Mouse (Mus musculus) heart, adult 2 months (tissue): Measurements from ENCODE around the gene Rap1gap. TPM values are rescaled to one million over a fixed set of nuclear protein-coding genes. Genes with fewer than 3 reads are reported as not detected.

Source experiments
- DNase-seq, 2 experiments: peaks; one replicate each; pipeline ENCODE4 v3.0.0; 2021
- H3K27ac ChIP-seq: fragments of 200-600 bp; 2 replicates; pipeline ENCODE4 v1.8.1; 2022
- H3K27me3 ChIP-seq: fragments of 200-500 bp; 2 replicates; pipeline ENCODE4 v1.6.1; 2012; ENCODE audit warnings: mild to moderate bottlenecking, low read length, inconsistent platforms, mixed read lengths; ENCODE audit not compliant: control insufficient read depth, insufficient read depth
- H3K36me3 ChIP-seq: fragments of 200-500 bp; 2 replicates; pipeline ENCODE4 v1.6.1; 2012; ENCODE audit warnings: low read length, inconsistent platforms; ENCODE audit not compliant: control insufficient read depth, insufficient read depth
- H3K4me1 ChIP-seq: fragments of 200-500 bp; 2 replicates; pipeline ENCODE4 v1.6.1; 2011; ENCODE audit warnings: low read length; ENCODE audit not compliant: control insufficient read depth, insufficient read depth
- H3K4me3 ChIP-seq: fragments of 200-600 bp; 2 replicates; pipeline ENCODE4 v1.8.1; 2022
- H3K79me2 ChIP-seq: fragments of 200-500 bp; replicated peaks from 2 replicates; pipeline ENCODE4 v1.6.1; 2012; ENCODE audit warnings: mild to moderate bottlenecking, inconsistent platforms, low read length, moderate library complexity, mixed read lengths; ENCODE audit not compliant: control insufficient read depth, insufficient read depth
- H3K9ac ChIP-seq: fragments of 200-500 bp; 2 replicates; pipeline ENCODE4 v1.6.1; 2012; ENCODE audit warnings: low read depth, mild to moderate bottlenecking, control low read depth, inconsistent platforms, low read length, mixed read lengths
- CTCF ChIP-seq: fragments of 200-600 bp; IDR thresholded peaks from 2 replicates; pipeline ENCODE4 v1.8.1; 2022; ENCODE audit warnings: antibody characterized with exemption, mild to moderate bottlenecking, moderate library complexity
- EP300 ChIP-seq: fragments of 200-500 bp; IDR thresholded peaks from 2 replicates; pipeline ENCODE4 v1.6.1; 2011; ENCODE audit warnings: low read depth, low read length, control low read depth; ENCODE audit not compliant: insufficient read depth
- POLR2A ChIP-seq: fragments of 200-500 bp; IDR thresholded peaks from 2 replicates; pipeline ENCODE4 v1.6.1; 2011; ENCODE audit warnings: mild to moderate bottlenecking, low read depth, low read length, control low read depth; ENCODE audit not compliant: insufficient read depth
- WGBS: fragments of 180-500 bp; shearing (Covaris S2); methylation state at CpG from one replicate; pipeline ENCODE4 v1.1.7; 2018; 5-methylcytosine and 5-hydroxymethylcytosine counted together
- intact Hi-C: fragments of 180-260 bp; cut with DNase I; formaldehyde crosslinking; loops from one replicate; pipeline ENCODE4 v1.15.1; 2025
- polyA plus RNA-seq: library from polyadenylated mRNA; depleted of rRNA; stranded (reverse); fragments of >200 nt; gene quantifications from 2 replicates; pipeline ENCODE4 v1.2.3, GENCODE M21; 2012
- total RNA-seq, 2 experiments: library from RNA; stranded (reverse); gene quantifications; 2 replicates each; pipeline ENCODE4 v1.2.3; 2021

Gene Rap1gap
- total and polyA plus RNA-seq, 3 experiments = 14.7 to 35.9 (median 15.6) TPM

- peak in 1 of 2 experiments; percentile 57 for DNase-seq
- intact Hi-C loops = no loop called here
- WGBS = 49% methylated on average over 13 of the region's 13 CpGs
Observed at GRCm38 (mm10) chr4:137744433-137744918, 80.0 kb downstream of the Rap1gap start.

DNA sequence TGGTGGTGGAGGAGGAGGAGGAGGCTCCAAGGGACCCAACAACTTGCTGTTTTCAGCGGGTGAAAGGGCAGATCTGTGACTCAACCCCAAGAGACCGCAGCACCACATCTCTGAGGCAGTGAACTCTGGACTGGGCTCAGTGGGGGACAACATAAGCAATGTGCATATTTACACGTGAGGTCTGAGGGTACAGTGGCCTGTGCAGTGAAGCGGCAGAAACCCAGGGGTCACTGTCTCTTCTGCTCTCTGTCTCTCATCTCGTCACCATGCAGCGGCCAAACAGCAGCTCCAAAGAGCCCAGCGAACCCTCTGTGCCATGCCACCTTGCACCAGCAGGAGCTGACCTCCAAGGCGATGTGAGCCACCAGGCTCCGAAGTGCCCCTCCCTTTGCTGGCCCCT lies 82.6 kb downstream of the Rap1gap start:
- 85% methylated on average over 9 of the region's 9 CpGs for WGBS
- Histone ChIP-seq H3K79me2 (no peaks in the 10 kb centered on the region), H3K27me3 (no peaks in the 10 kb centered on the region), H3K4me3 (no peak overlapping the region), H3K4me1 (peaks cover 2% of the 10 kb centered on the region; the same call in 1 of the 2 replicates), H3K36me3 (no peaks in the 10 kb centered on the region), H3K9ac (no peak overlapping the region), H3K27ac (no peak overlapping the region)
- no peak for DNase-seq
- intact Hi-C loops = no loop called here
- no peak for TF ChIP-seq EP300
- 0 out of 2 replicates have a peak, but pooled peaks have one; percentile 1 for TF ChIP-seq CTCF
- TF ChIP-seq POLR2A = no peak

More at GRCm38 (mm10) chr4:137744433-137744918, 80.0 kb downstream of the Rap1gap start:
- Histone ChIP-seq H3K36me3 (no peaks in the 10 kb centered on the region), H3K79me2 (no peaks in the 10 kb centered on the region), H3K9ac (no peak overlapping the region), H3K4me1 (no peaks in the 10 kb centered on the region), H3K4me3 (no peak overlapping the region), H3K27me3 (no peaks in the 10 kb centered on the region), H3K27ac (no peak overlapping the region)
- TF ChIP-seq POLR2A = no peak
- peak; percentile 70 for TF ChIP-seq CTCF
- no peak for TF ChIP-seq EP300

- H3K36me3 ChIP-seq = no peaks in the 10 kb centered on the region
- DNase-seq = no peak
- TF ChIP-seq CTCF = no peak
- TF ChIP-seq EP300 = no peak
- no peak for TF ChIP-seq POLR2A
- H3K4me1 ChIP-seq = peaks cover 2% of the 10 kb centered on the region; the same call in 1 of the 2 replicates
- no peak overlapping the region for H3K4me3 ChIP-seq
- 82% methylated on average over 5 of the region's 5 CpGs for WGBS
- no peaks in the 10 kb centered on the region for H3K27me3 ChIP-seq
- intact Hi-C loops = no loop called here
- no peak overlapping the region for H3K9ac ChIP-seq
- no peak overlapping the region for H3K27ac ChIP-seq
- no peaks in the 10 kb centered on the region for H3K79me2 ChIP-seq
Observed at GRCm38 (mm10) chr4:137747590-137747989, 83.1 kb downstream of the Rap1gap start.

- TF ChIP-seq EP300 (no peak), POLR2A (no peak), CTCF (no peak)
- no peaks in the 10 kb centered on the region for H3K79me2 ChIP-seq
- H3K27ac ChIP-seq = no peak overlapping the region
- H3K9ac ChIP-seq = no peak overlapping the region
- 62% methylated on average over 4 of the region's 4 CpGs for WGBS
- intact Hi-C loops = no loop called here
- no peaks in the 10 kb centered on the region for H3K36me3 ChIP-seq
- no peak overlapping the region for H3K4me3 ChIP-seq
- peaks cover 2% of the 10 kb centered on the region; the same call in 1 of the 2 replicates for H3K4me1 ChIP-seq
- no peaks in the 10 kb centered on the region for H3K27me3 ChIP-seq
- DNase-seq = no peak
Observed at GRCm38 (mm10) chr4:137748726-137749125, 84.2 kb downstream of the Rap1gap start.

GRCm38 (mm10) chr4:137749680-137750079 lies 85.2 kb downstream of the Rap1gap start:
- TF ChIP-seq CTCF (no peak), POLR2A (no peak), EP300 (no peak)
- Histone ChIP-seq H3K79me2 (no peaks in the 10 kb centered on the region), H3K9ac (no peak overlapping the region), H3K4me3 (no peak overlapping the region), H3K27me3 (no peaks in the 10 kb centered on the region), H3K4me1 (peaks cover 2% of the 10 kb centered on the region; the same call in 1 of the 2 replicates), H3K36me3 (no peaks in the 10 kb centered on the region), H3K27ac (no peak overlapping the region; the same call in 1 of the 2 replicates)
- 59% methylated on average over 9 of the region's 9 CpGs for WGBS
- no peak for DNase-seq
- intact Hi-C loops = no loop called here

DNA sequence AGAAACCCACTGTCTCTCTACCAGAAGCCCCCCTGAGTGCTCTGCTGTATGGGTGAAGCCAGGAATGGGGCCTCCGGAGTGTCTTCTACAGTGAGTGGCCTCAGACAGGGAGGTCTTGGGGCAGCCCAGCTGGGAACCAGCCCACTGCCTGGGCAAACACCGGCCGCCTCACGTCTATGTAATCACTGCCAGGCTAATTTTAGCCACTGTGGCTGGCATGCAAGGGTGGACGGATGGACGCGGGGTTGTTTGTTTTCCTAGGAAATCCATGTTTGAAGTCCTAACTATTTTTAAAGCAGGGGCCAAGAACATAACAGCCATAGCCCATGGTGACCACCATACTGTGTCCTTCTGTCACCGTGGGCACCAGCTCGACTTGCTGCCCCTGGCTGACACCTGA lies 85.6 kb downstream of the Rap1gap start:
- peak overlapping the region; percentile 61 for H3K27ac ChIP-seq
- H3K27me3 ChIP-seq = no peaks in the 10 kb centered on the region
- H3K79me2 ChIP-seq = no peaks in the 10 kb centered on the region
- DNase-seq = peak in 1 of 2 experiments; percentile 60
- no peak for TF ChIP-seq POLR2A
- no peak for TF ChIP-seq CTCF
- 0 out of 2 replicates have a peak, but pooled peaks have one; percentile 35 for TF ChIP-seq EP300
- peaks cover 2% of the 10 kb centered on the region; the same call in 1 of the 2 replicates for H3K4me1 ChIP-seq
- no peaks in the 10 kb centered on the region for H3K36me3 ChIP-seq
- WGBS = 42% methylated on average over 9 of the region's 9 CpGs
- intact Hi-C loops = no loop called here
- H3K9ac ChIP-seq = no peak overlapping the region
- no peak overlapping the region for H3K4me3 ChIP-seq
